Mouse (Mus musculus): ENCODE results near the gene Phactr3. TPM values are rescaled to one million over a fixed set of nuclear protein-coding genes. Genes with fewer than 3 reads are reported as not detected.

The Phactr3 gene
- total RNA-seq, 2 experiments from 2014 or later = 0.69 to 0.94 TPM

GRCm38 (mm10) chr2:178193445-178193844 is 74.7 kb downstream of the Phactr3 start:
- DNase-seq = no peak

GRCm38 (mm10) chr2:178194908-178195307 is 76.1 kb downstream of the Phactr3 start:
- DNase-seq = peak; percentile 32 to 48

GRCm38 (mm10) chr2:178196038-178196437 is 77.3 kb downstream of the Phactr3 start:
- no peak for DNase-seq

GRCm38 (mm10) chr2:178197542-178197941 is 78.8 kb downstream of the Phactr3 start:
- no peak for DNase-seq

- DNase-seq = no peak
Observed at GRCm38 (mm10) chr2:178204455-178204854, 85.7 kb downstream of the Phactr3 start.

- DNase-seq = peak; percentile 73 to 75
Observed at GRCm38 (mm10) chr2:178208186-178208600, 89.4 kb downstream of the Phactr3 start.

- DNase-seq = no peak
Observed at GRCm38 (mm10) chr2:178213826-178214225, 95.1 kb downstream of the Phactr3 start.

GRCm38 (mm10) chr2:178214531-178214930 is 95.8 kb downstream of the Phactr3 start:
- DNase-seq = no peak

GRCm38 (mm10) chr2:178218461-178218860 is 99.7 kb downstream of the Phactr3 start:
- no peak for DNase-seq

GRCm38 (mm10) chr2:178219454-178220147 is 100.8 kb downstream of the Phactr3 start:
- DNase-seq = peak; percentile 7 to 12

- no peak for DNase-seq
Observed at GRCm38 (mm10) chr2:178220148-178220717, 101.5 kb downstream of the Phactr3 start.

GRCm38 (mm10) chr2:178221003-178221402 is 102.2 kb downstream of the Phactr3 start:
- no peak for DNase-seq

GRCm38 (mm10) chr2:178229231-178229630 is 110.5 kb downstream of the Phactr3 start:
- no peak for DNase-seq

GRCm38 (mm10) chr2:178233487-178233886 is 114.7 kb downstream of the Phactr3 start:
- DNase-seq = no peak

GRCm38 (mm10) chr2:178237056-178237455 is 118.3 kb downstream of the Phactr3 start:
- DNase-seq = no peak

GRCm38 (mm10) chr2:178238503-178238902 is 119.7 kb downstream of the Phactr3 start:
- no peak for DNase-seq

GRCm38 (mm10) chr2:178240886-178241285 is 122.1 kb downstream of the Phactr3 start:
- DNase-seq = no peak

GRCm38 (mm10) chr2:178241374-178241773 is 122.6 kb downstream of the Phactr3 start:
- no peak for DNase-seq

GRCm38 (mm10) chr2:178242996-178243395 is 124.2 kb downstream of the Phactr3 start:
- DNase-seq = no peak

- no peak for DNase-seq
Observed at GRCm38 (mm10) chr2:178244866-178245265, 126.1 kb downstream of the Phactr3 start.

- no peak for DNase-seq
Observed at GRCm38 (mm10) chr2:178245841-178246240, 127.1 kb downstream of the Phactr3 start.

- DNase-seq = peak; percentile 15 to 34
Observed at GRCm38 (mm10) chr2:178246767-178247166, 128.0 kb downstream of the Phactr3 start.

GRCm38 (mm10) chr2:178247274-178247673 is 128.5 kb downstream of the Phactr3 start:
- DNase-seq = no peak
